10 mouse cellular contexts compared by ENCODE assay signal in genomic region chr1:60868333-60869277, GRCm38 (mm10). TPM values are rescaled to one million over a fixed set of nuclear protein-coding genes. Genes with fewer than 3 reads are reported as not detected.
DNase-seq lines count a peak whose midpoint lies in the region; ATAC-seq and TF ChIP-seq lines count a peak whose summit lies in the region.
"Had no signal": no experiment of that assay in that cellular context is flagged by ENCODE, and none has a peak within 500 bp of the region (broad histone marks: within the 10 kb centered on the region; RNA-seq: fewer than 3 reads in every experiment).

No protein-coding gene starts in this region.

- no peaks in the 10 kb centered on the region for H3K27me3 ChIP-seq in forebrain, embryonic 12.5 days
- H3K27me3 ChIP-seq in hindbrain, postnatal 0 days (ENCODE audit: insufficient read depth, low read length), result no peaks in the 10 kb centered on the region
- H3K27me3 ChIP-seq in lung, embryonic 14.5 days (ENCODE audit: insufficient read depth, low read length), result no peaks in the 10 kb centered on the region

- H3K9ac ChIP-seq in forebrain, embryonic 12.5 days, result no peak overlapping the region
- no peak overlapping the region for H3K9ac ChIP-seq in hindbrain, postnatal 0 days (replicated peaks; ENCODE audit: low read length)
- no peak overlapping the region for H3K9ac ChIP-seq in lung, embryonic 14.5 days

- no peak overlapping the region for H3K27ac ChIP-seq in forebrain, embryonic 12.5 days
- H3K27ac ChIP-seq in hindbrain, postnatal 0 days, result no peak overlapping the region
- no peak overlapping the region for H3K27ac ChIP-seq in lung, embryonic 14.5 days (ENCODE audit: low read depth)

- no peak overlapping the region for H3K4me3 ChIP-seq in forebrain, embryonic 12.5 days (replicated peaks)
- no peak overlapping the region for H3K4me3 ChIP-seq in hindbrain, postnatal 0 days (ENCODE audit: low read length)
- H3K4me3 ChIP-seq in lung, embryonic 14.5 days (ENCODE audit: low read depth, low read length), result no peak overlapping the region
- H3K4me3 ChIP-seq: megakaryocyte, embryonic 14.5 days had no signal

- no peaks in the 10 kb centered on the region; the same call in 1 of the 2 replicates for H3K9me3 ChIP-seq in forebrain, embryonic 12.5 days
- H3K9me3 ChIP-seq in hindbrain, postnatal 0 days (ENCODE audit: low read length), result no peaks in the 10 kb centered on the region
- H3K9me3 ChIP-seq in lung, embryonic 14.5 days (ENCODE audit: low read depth, low read length), result no peaks in the 10 kb centered on the region
- H3K9me3 ChIP-seq: megakaryocyte, embryonic 14.5 days had no signal

- WGBS in forebrain, embryonic 12.5 days, result 66% methylated on average over 17 of the region's 17 CpGs
- 60% methylated on average over 17 of the region's 17 CpGs for WGBS in hindbrain, postnatal 0 days
- WGBS in lung, embryonic 14.5 days, result 70% methylated on average over 17 of the region's 17 CpGs

- peak; percentile 48 for DNase-seq in urinary bladder, postnatal 14 days (ENCODE audit: low spot score)
- no peak for DNase-seq in urinary bladder, postnatal 4 days (ENCODE audit: low spot score in 2 of 2)
- DNase-seq in adrenal gland, postnatal 25 days, result peak; percentile 28
- DNase-seq in hindbrain, postnatal 0 days (ENCODE audit: low spot score), result peak; percentile 81
- peak; percentile 75 for DNase-seq in lung, embryonic 14.5 days
- peak; percentile 74 to 77 for DNase-seq in right cerebral cortex, postnatal 10 days (ENCODE audit: low spot score in 2 of 2)
- DNase-seq in c-Kit-positive CD71-positive TER-119-positive erythroid progenitor cells, embryonic 14.5 days (ENCODE audit: low spot score), result no peak

- peak; percentile 86 for TF ChIP-seq CTCF in hindbrain, postnatal 0 days (IDR thresholded peaks at IDR 0.05; ENCODE audit: low read depth)
- TF ChIP-seq CTCF in lung, embryonic 14.5 days (IDR thresholded peaks at IDR 0.05; ENCODE audit: low read depth), result peak; percentile 79

- ATAC-seq in forebrain, embryonic 12.5 days (ENCODE audit: low FRiP score), result peak; percentile 64; the same call in 1 of the 2 replicates
- peak; percentile 82 for ATAC-seq in hindbrain, postnatal 0 days
- peak; percentile 58; the same call in 1 of the 2 replicates for ATAC-seq in lung, embryonic 14.5 days (ENCODE audit: insufficient read depth)

- H3K36me3 ChIP-seq in forebrain, embryonic 12.5 days (replicated peaks), result no peaks in the 10 kb centered on the region
- no peaks in the 10 kb centered on the region for H3K36me3 ChIP-seq in hindbrain, postnatal 0 days (ENCODE audit: insufficient read depth, low read length)
- no peaks in the 10 kb centered on the region for H3K36me3 ChIP-seq in lung, embryonic 14.5 days (ENCODE audit: insufficient read depth)

- no peak overlapping the region for H3K4me2 ChIP-seq in forebrain, embryonic 12.5 days
- no peak overlapping the region for H3K4me2 ChIP-seq in hindbrain, postnatal 0 days (ENCODE audit: low read depth, low read length)
- H3K4me2 ChIP-seq in lung, embryonic 14.5 days, result no peak overlapping the region

- H3K4me1 ChIP-seq in forebrain, embryonic 12.5 days, result no peaks in the 10 kb centered on the region
- H3K4me1 ChIP-seq in hindbrain, postnatal 0 days (ENCODE audit: insufficient read depth, low read length), result no peaks in the 10 kb centered on the region
- no peaks in the 10 kb centered on the region for H3K4me1 ChIP-seq in lung, embryonic 14.5 days (ENCODE audit: insufficient read depth)

RNA-seq across cellular contexts. Expression of gene Ctla4, which starts 18.2 kb away (rescaled TPM):
- total RNA-seq in adrenal gland, postnatal 25 days (2021), result 0.64 TPM in 1 of 2 replicates, not detected in the other
- polyA plus RNA-seq in forebrain, embryonic 12.5 days (2016; fragmentation: Nextera tagmentation; extraction: Ambion mirVana), result not detected in 2 replicates
- total RNA-seq in hindbrain, postnatal 0 days (2014; rRNA removed), result not detected in 2 replicates
- polyA plus RNA-seq in hindbrain, postnatal 0 days (2015; fragmentation: Nextera tagmentation; extraction: Ambion mirVana), result not detected in 2 replicates
- not detected in 2 replicates for polyA plus RNA-seq in lung, embryonic 14.5 days (2014; fragmentation: Nextera tagmentation; extraction: Ambion mirVana)
- polyA plus RNA-seq: frontal cortex, adult 2 months had no signal

Comparison
In these comparisons a context has a peak if more than half of its experiments do, and no peak if none do; other contexts are left out.
1. DNase-seq: peak in urinary bladder, postnatal 14 days (single experiment), adrenal gland, postnatal 25 days (single experiment), hindbrain, postnatal 0 days (single experiment), lung, embryonic 14.5 days (single experiment) and right cerebral cortex, postnatal 10 days (2 of 2); none in urinary bladder, postnatal 4 days (0 of 2) and c-Kit-positive CD71-positive TER-119-positive erythroid progenitor cells, embryonic 14.5 days (single experiment).
2. Peak in every context shown above with its lines, with median percentiles within 50 percentile points of each other: ATAC-seq.